Mouse (Mus musculus): Measurements from ENCODE around the gene Exd2. TPM values are rescaled to one million over a fixed set of nuclear protein-coding genes. Genes with fewer than 3 reads are reported as not detected.

Exd2 gene
- 46.3 and 52.6 TPM in 2 replicates for polyA plus RNA-seq (2016; fragmentation: Nextera tagmentation; extraction: Ambion mirVana)

DNA sequence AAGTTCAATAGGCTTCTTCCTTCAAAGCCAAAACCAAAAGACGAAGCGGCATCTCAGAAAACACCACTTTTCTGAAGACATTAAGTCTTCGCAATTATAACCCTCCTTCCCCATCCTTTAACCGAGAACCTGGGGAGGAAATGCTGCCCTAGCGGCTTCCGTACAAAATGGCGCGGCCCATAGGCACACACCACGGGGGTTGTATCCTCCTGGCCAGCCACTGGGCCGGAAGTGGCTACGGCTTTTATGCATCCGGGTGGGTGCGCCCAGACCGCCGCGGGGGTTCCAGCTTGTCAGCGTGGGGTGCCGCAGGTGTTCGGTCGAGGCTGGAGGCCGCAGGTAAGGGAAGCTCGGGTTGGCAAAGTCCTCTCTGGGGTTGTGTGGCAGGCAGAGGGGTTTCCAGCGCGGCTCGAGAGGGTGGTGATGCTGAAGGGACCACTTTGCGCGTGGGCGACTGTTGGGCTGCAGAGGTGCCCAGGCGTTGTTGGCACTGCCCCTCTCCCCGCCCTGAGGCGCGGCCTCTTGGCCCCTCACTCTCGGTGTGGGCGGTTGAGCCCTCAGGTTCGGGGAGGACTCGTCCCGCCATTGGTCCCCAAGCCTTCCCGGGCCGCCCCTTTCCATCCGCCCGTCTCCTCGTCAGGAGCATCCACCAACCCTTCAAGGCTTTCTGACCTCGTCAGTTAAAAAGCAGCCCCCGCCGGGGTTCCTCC is at the start of gene Exd2:
Gene Exd2, plus strand, starts transcription at position 154 of the 710 bp plus-strand sequence.
- peak within 1 kb of the TSS; percentile 50 for H3K27ac ChIP-seq
- H3K27me3 ChIP-seq (replicated peaks): no peaks in the 10 kb centered on the region
- ATAC-seq (ENCODE audit: low FRiP score, low read depth): peak; percentile 96
- peak within 1 kb of the TSS; percentile 92 for H3K4me2 ChIP-seq (replicated peaks)
- no peaks in the 10 kb centered on the region for H3K36me3 ChIP-seq
- peak within 1 kb of the TSS; percentile 73 for H3K9ac ChIP-seq
- peaks cover 4% of the 10 kb centered on the region; the same call in 1 of the 2 replicates for H3K4me1 ChIP-seq
- H3K9me3 ChIP-seq: no peaks in the 10 kb centered on the region
- under 1% methylated on average over 45 of the region's 45 CpGs for WGBS
- H3K4me3 ChIP-seq: peak within 1 kb of the TSS; percentile 82

DNA sequence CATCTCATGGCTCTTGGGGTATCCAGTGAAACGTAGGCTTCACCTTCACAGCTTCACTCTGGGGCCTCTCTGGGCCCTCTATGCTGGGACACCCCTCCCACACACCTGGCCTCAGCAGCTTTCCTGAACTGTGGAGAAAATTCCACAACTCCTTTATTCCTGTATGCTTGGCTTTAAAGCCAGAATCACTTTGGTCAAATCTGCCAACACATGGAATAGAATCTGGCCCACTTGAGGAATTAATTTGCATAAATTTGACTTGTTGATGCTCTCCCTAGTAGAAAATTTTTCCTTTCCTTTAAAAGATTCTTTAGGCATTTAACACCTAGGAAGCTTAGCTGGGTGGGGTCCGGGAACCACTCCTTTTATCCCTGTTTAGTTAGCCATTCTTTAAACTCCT is 47.8 kb upstream of the Exd2 start:
- H3K9me3 ChIP-seq: no peaks in the 10 kb centered on the region; the same call in 1 of the 2 replicates
- no peak overlapping the region for H3K4me2 ChIP-seq (replicated peaks)
- no peak for ATAC-seq (ENCODE audit: low FRiP score, low read depth)
- H3K27ac ChIP-seq: no peak overlapping the region
- H3K4me1 ChIP-seq: no peaks in the 10 kb centered on the region
- peaks cover 23% of the 10 kb centered on the region; the same call in 1 of the 2 replicates for H3K36me3 ChIP-seq
- WGBS: 90% methylated on average over 2 of the region's 2 CpGs
- no peaks in the 10 kb centered on the region for H3K27me3 ChIP-seq (replicated peaks)
- H3K9ac ChIP-seq: no peak overlapping the region
- H3K4me3 ChIP-seq: no peak overlapping the region

DNA sequence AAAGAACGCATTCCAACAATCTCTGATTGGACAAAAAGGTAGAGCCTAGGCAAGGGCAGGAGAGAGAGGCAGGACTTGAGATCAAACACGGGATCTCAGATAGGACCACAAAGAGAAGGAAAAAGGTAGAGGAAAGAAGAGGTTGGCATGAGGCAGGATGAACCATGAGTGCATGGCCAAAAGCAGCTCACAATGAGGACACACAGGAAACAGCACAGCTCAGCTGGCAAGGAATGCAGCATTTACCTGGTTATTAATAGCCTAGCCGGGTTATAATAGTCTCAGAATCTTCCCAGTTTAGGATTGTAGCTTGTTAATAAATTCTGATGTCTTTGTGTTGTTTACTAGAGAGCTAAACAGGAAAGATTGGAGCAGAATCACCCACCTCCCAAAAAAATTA is 35.2 kb upstream of the Exd2 start:
- Histone ChIP-seq H3K36me3 (peaks cover 4% of the 10 kb centered on the region), H3K27me3 (replicated peaks) (no peaks in the 10 kb centered on the region)

DNA sequence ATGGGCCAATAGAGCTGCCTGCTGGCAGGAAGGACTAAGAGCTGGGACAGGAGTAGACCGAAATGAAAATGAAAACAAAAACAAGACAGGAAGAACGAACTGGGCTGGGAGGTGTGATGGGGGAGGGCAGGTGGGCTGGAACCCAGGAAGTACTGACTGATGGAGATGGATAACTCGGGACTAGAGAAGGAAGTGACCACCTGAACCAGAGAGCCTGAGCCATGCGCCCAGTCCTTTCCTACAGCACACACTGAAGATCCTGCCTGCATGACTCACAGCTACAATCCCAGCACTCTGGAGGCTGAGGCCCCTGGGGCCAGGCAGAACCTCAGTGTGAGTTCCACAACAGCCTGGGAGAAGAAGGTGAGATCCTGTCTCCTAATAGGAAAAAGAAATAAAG is 29.6 kb upstream of the Exd2 start:
- no peaks in the 10 kb centered on the region for H3K27me3 ChIP-seq (replicated peaks)
- ATAC-seq (ENCODE audit: low FRiP score, low read depth): no peak

More for the DNA sequence above, 35.2 kb upstream of the Exd2 start:
- no peak for ATAC-seq (ENCODE audit: low FRiP score, low read depth)
- no peak overlapping the region for H3K9ac ChIP-seq
- H3K27ac ChIP-seq: no peak overlapping the region
- H3K4me1 ChIP-seq: no peaks in the 10 kb centered on the region
- H3K4me2 ChIP-seq (replicated peaks): no peak overlapping the region
- no peak overlapping the region for H3K4me3 ChIP-seq
- H3K9me3 ChIP-seq: no peaks in the 10 kb centered on the region
- 88% methylated on average over 3 of the region's 3 CpGs for WGBS

DNA sequence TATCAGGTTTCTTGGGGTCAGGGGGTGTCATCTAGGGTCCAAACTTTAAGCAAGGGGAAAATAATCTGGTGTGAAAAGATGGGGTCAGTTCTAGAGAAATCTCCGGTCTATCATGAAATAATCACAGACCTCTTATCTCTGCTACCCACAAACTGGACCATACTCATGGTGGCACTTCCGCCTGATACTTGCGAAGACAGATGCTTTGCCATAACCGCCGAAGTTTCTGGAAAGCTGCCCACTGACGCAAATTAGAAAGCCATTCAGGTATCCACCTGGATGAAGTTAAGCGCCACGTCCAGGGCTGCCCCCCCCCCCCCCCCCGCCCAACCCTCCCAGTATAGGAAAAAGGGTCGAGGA is 28.3 kb upstream of the Exd2 start:
- Histone ChIP-seq H3K36me3 (no peaks in the 10 kb centered on the region), H3K4me2 (replicated peaks) (peak overlapping the region; percentile 79), H3K27ac (peak overlapping the region; percentile 96; the same call in 1 of the 2 replicates), H3K27me3 (replicated peaks) (no peaks in the 10 kb centered on the region), H3K4me3 (peak overlapping the region; percentile 89), H3K9me3 (no peaks in the 10 kb centered on the region), H3K4me1 (peaks cover 9% of the 10 kb centered on the region), H3K9ac (peak overlapping the region; percentile 92)
- 14% methylated on average over 8 of the region's 10 CpGs for WGBS
- ATAC-seq (ENCODE audit: low FRiP score, low read depth): no peak

More for the DNA sequence above, 29.6 kb upstream of the Exd2 start:
- WGBS: 70% methylated on average over 4 of the region's 4 CpGs
- Histone ChIP-seq H3K36me3 (no peaks in the 10 kb centered on the region; the same call in 1 of the 2 replicates), H3K9me3 (no peaks in the 10 kb centered on the region), H3K9ac (no peak overlapping the region), H3K27ac (no peak overlapping the region), H3K4me3 (no peak overlapping the region), H3K4me1 (peaks cover 9% of the 10 kb centered on the region), H3K4me2 (replicated peaks) (no peak overlapping the region)

DNA sequence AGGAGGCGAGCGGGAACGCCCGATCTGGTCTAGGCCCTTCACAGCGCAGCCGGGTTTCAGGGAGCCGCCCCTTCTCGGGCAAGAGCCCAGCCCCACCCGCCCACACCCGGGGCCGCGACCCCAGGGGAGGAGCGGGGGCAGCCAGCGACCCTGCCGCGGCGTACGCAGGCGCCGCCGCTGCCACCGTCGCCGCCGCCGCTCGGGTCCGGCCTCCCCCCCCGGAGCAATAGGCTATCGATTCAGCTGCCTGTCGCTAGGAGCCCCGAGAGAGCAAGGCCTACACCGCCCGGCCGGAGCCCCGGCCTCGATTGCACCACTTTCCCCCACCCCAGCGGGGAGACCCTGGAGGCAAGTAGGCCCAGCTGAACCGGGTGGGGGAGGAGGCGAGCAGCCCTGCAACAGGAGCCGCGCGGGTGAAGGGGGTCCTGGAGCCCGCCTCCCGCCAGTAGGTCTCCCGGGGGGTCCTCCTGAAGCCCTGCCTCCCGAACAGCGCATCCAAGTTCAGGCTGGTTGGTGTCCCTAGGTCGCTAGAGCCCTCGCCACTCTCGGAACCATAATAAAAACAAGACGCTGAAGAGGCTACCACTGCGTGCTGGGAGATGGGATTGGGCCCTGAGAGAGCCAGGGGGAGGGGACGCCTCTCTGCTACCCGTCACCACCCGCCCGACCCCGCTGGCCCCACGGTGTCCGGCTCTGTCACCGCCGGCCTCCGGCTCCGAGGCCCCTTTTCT is 27.8 kb upstream of the Exd2 start:
- Histone ChIP-seq H3K4me1 (peaks cover 9% of the 10 kb centered on the region), H3K27me3 (replicated peaks) (no peaks in the 10 kb centered on the region), H3K4me2 (replicated peaks) (peak overlapping the region; percentile 79), H3K27ac (peak overlapping the region; percentile 96), H3K9me3 (no peaks in the 10 kb centered on the region), H3K9ac (peak overlapping the region; percentile 92), H3K4me3 (peak overlapping the region; percentile 89), H3K36me3 (no peaks in the 10 kb centered on the region)
- WGBS: under 1% methylated on average over 60 of the region's 64 CpGs
- ATAC-seq (ENCODE audit: low FRiP score, low read depth): peak; percentile 52

DNA sequence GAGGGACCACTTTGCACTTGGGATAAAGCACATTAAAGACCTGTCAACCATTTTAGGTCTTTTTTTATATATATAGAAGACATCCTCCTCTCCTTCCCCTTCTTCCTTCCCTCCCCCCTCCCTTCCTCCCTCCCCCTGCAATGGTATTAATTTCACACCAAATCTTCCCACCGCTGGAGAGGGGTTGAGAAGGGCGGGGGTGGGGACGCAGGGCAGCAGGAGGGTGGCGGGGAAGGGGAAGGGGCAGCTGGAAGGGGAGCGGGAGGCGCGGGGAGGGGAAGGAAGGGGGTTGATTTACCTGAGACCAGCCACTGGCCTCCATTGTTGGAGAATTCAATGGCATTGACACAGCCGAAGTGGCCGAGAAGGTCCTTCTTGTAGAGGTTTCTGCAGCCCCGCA is 27.0 kb upstream of the Exd2 start:
- no peaks in the 10 kb centered on the region for H3K9me3 ChIP-seq
- H3K4me2 ChIP-seq (replicated peaks): peak overlapping the region; percentile 79
- whole genome bisulfite sequencing: 0% methylated on average over 9 of the region's 10 CpGs
- H3K4me3 ChIP-seq: peak overlapping the region; percentile 89
- peak overlapping the region; percentile 96 for H3K27ac ChIP-seq
- no peaks in the 10 kb centered on the region for H3K27me3 ChIP-seq (replicated peaks)
- H3K9ac ChIP-seq: peak overlapping the region; percentile 92
- peak; percentile 69 for ATAC-seq (ENCODE audit: low FRiP score, low read depth)
- no peaks in the 10 kb centered on the region for H3K36me3 ChIP-seq
- H3K4me1 ChIP-seq: peaks cover 9% of the 10 kb centered on the region

DNA sequence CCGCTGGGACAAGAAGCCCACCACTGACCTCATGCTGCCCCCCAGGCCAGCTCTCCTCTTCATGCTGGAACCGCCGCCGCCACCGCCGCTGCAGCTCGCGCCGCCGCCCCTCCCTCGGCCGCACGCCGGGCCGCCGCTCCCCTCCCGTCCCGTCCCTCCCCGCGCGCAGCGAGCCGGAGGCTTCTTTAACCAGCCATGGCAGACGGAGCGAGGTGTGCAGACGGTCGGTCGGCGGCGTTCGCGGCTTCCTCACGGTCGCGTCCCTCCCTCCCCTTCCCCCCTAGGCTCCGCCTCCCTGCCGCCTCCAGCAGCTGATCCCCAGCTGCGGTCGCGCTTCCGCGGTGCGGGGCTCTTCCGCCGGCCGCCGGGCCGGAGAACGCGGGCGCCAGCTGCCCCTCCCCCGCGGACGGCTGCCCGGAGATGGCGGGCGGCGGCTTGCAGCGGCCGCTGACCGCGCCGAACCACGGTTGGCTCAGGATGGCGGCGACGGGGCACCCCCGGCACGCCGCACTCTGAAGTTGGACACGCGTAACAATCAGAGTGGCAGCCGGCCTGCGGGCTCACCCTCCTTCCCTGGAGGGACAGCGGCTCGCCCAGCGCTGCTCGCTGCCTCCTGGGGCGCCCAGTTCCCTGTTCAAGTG is 26.4 kb upstream of the Exd2 start, which contains the start of gene Dcaf5:
Gene Dcaf5, minus strand, starts transcription at position 266 of the 641 bp plus-strand sequence.
- ATAC-seq (ENCODE audit: low FRiP score, low read depth): peak; percentile 76
- under 1% methylated on average over 73 of the region's 79 CpGs for WGBS

DNA sequence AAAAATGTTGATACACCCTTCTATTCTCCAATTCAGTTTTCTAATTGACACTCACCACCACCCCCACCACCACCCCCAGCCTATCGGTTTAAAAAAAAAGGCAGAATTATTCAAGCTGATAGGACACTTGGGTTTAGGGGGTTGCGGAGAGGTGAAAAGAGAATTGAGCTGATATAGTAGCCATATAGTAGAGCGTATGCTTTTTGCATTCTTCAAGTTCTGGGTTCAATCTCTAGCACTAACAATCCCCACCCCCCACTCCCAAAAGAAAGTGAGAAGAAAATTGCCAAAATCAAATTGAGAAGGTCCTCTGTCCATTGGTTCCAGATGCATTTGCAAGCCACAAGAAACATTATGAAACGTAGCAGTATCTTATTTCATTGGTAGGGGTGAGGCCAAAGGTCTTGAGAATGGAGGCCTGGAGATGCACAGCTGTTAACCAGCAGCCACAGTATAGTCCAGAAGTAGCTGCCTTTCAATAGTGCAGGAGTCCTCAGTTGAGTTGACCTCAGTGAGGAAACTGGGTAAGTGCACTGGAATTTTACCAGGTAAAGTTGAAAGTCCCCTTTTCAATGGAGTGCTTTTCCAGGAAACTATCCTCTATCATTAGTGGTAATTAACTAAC is 25.7 kb upstream of the Exd2 start:
- WGBS: 29% methylated on average over 4 of the region's 4 CpGs
- peak overlapping the region; percentile 89 for H3K4me3 ChIP-seq
- no peak for ATAC-seq (ENCODE audit: low FRiP score, low read depth)
- H3K4me1 ChIP-seq: peaks cover 9% of the 10 kb centered on the region
- no peaks in the 10 kb centered on the region for H3K9me3 ChIP-seq
- peak overlapping the region; percentile 79 for H3K4me2 ChIP-seq (replicated peaks)
- peak overlapping the region; percentile 92; the same call in 1 of the 2 replicates for H3K9ac ChIP-seq
- H3K27me3 ChIP-seq (replicated peaks): no peaks in the 10 kb centered on the region
- H3K36me3 ChIP-seq: no peaks in the 10 kb centered on the region
- H3K27ac ChIP-seq: no peak overlapping the region

More for the DNA sequence above, 26.4 kb upstream of the Exd2 start, which contains the start of gene Dcaf5:
- no peaks in the 10 kb centered on the region for H3K27me3 ChIP-seq (replicated peaks)
- H3K4me3 ChIP-seq: peak within 1 kb of the TSS; percentile 89
- peak within 1 kb of the TSS; percentile 96 for H3K27ac ChIP-seq
- H3K9ac ChIP-seq: peak within 1 kb of the TSS; percentile 92
- peaks cover 9% of the 10 kb centered on the region for H3K4me1 ChIP-seq
- no peaks in the 10 kb centered on the region for H3K36me3 ChIP-seq
- no peaks in the 10 kb centered on the region for H3K9me3 ChIP-seq
- H3K4me2 ChIP-seq (replicated peaks): peak within 1 kb of the TSS; percentile 79

DNA sequence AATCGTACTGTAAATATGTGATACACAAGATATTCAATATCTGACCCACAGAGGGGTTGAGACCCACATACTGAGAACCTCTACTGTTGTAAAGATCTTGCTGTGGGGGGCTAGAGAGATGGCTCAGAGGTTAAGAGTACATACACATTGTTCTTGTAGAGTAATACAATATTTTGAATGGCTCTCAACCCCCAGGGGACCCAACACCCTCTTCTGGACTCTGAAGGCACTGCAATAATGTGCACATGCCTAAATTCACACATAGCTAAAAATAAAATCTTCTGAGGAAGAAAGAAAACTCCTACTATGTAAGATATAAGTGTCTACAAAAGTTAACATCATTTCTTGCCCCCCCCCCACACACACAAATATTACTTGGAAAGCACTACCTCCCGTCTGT is 21.9 kb upstream of the Exd2 start:
- 75% methylated on average over 2 of the region's 2 CpGs for WGBS
- ATAC-seq (ENCODE audit: low FRiP score, low read depth): no peak
- no peak overlapping the region for H3K4me2 ChIP-seq (replicated peaks)
- H3K27me3 ChIP-seq (replicated peaks): no peaks in the 10 kb centered on the region
- H3K27ac ChIP-seq: no peak overlapping the region
- H3K9ac ChIP-seq: no peak overlapping the region
- H3K4me3 ChIP-seq: no peak overlapping the region
- no peaks in the 10 kb centered on the region for H3K4me1 ChIP-seq
- H3K9me3 ChIP-seq: no peaks in the 10 kb centered on the region
- no peaks in the 10 kb centered on the region for H3K36me3 ChIP-seq

DNA sequence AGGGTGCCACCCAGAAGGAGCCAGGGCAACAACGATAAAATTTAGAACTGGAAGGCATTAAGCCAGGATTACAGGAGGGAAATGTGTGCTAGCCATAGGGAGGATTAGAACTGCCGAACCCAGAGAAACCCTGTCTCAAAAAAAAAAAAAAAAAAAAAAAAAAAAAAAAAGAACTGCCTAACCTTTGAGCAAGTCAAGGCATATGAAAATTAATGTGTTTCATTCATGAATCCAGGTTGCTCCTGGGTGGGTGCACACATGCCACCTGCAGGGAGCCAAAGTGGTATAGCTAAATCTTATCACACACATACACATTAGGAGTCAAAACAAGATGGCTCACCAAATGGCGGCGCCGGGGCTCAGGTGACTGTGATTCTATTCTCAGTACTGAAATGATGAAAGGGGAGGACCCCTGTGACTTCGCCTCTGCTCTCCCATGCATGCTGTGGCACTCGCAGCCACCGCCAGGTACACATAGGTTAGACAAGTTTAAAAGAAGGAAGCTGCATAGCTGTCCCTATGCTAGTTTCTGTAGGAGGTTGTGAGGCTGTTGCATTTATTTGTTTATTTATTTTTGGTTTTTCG is 18.3 kb upstream of the Exd2 start:
- H3K27ac ChIP-seq: no peak overlapping the region
- H3K36me3 ChIP-seq: no peaks in the 10 kb centered on the region
- no peak overlapping the region for H3K9ac ChIP-seq
- no peaks in the 10 kb centered on the region for H3K4me1 ChIP-seq
- H3K4me3 ChIP-seq: no peak overlapping the region
- H3K27me3 ChIP-seq (replicated peaks): no peaks in the 10 kb centered on the region
- no peak overlapping the region for H3K4me2 ChIP-seq (replicated peaks)
- ATAC-seq (ENCODE audit: low FRiP score, low read depth): no peak
- 88% methylated on average over 9 of the region's 9 CpGs for WGBS
- H3K9me3 ChIP-seq: no peaks in the 10 kb centered on the region
